Mouse (Mus musculus) B cell, adult 62 days (primary cell): ENCODE measurements around the gene Fermt2. TPM values are rescaled to one million over a fixed set of nuclear protein-coding genes. Genes with fewer than 3 reads are reported as not detected.

Experiments used
- total RNA-seq: library from RNA; stranded (reverse); gene quantifications from 4 replicates; pipeline ENCODE4 v1.2.4, GENCODE M21; 2023

Fermt2 gene
- not detected in 4 replicates for total RNA-seq

DNA sequence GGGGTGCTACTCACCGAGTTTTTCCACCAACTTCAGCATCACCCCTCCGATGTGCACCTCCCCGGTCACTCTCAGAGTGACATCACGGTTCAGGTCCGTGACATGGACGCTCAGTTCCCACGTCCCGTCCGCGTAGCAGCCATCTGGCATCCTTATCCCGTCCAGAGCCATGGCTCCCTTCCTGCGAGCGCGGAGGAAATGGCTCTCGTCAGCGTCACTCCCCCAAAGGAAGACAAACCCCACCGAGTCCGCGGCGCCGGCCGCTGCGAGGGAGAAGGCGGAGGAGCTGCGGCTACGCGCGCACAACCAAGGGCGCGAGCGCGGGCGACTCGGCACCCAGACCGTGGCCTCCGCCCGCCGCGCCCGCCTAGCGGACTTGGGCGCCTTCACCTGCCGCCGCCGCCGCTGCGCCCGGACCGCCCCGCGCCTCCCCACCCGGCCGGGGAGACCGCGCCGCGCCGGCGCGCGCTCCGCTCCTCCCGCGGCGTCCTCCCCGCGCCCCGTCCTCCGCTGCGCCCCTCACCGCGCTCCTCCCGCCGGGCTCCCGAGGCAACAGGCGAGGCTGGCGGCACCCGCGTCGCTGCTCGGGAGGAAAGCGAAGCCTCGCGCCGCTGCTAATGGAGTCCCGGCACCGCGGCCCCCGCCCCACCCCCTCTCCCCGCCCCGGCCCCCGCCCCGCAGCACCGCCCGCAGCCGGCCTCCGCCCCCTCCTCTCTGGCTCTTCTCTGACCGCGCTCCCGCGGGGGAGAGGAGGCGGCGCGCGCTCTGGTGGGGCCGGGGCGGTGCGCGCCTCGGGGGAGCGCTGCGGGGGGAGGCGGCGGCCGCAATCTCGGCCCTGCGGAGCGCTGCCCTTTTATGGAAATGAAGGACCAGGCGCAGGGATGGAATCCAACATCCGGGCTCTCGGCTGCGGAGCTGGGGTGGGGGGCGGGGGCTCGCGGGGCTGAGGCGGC is at the start of gene Fermt2:
Gene Fermt2 (minus strand): TSS at position 708 of the 953 bp plus-strand sequence.

Other genes with a start within 250 kb of the Fermt2 start
- gene Ero1l, start 211.3 kb downstream of the Fermt2 start, total RNA-seq, result 14.5 to 26.2 TPM (median 18.8 TPM) in 4 replicates
- gene Psmc6, start 200.3 kb downstream of the Fermt2 start, total RNA-seq, result 83.3 to 107 TPM (median 94.0 TPM) in 4 replicates
- gene Styx, start 179.0 kb downstream of the Fermt2 start, total RNA-seq, result 31.2 to 40.2 TPM (median 35.4 TPM) in 4 replicates
- 10.5 to 16.4 TPM (median 14.4 TPM) in 4 replicates for gene Gnpnat1, start 125.2 kb downstream of the Fermt2 start, total RNA-seq
- 44.4 to 52.3 TPM (median 49.1 TPM) in 4 replicates for gene Ddhd1, start 128.0 kb upstream of the Fermt2 start, total RNA-seq